Mouse (Mus musculus) kidney, embryonic 15.5 days (tissue): ENCODE data around the gene Kdm6b. TPM values are rescaled to one million over a fixed set of nuclear protein-coding genes. Genes with fewer than 3 reads are reported as not detected.

Experiments
- ATAC-seq: fragments of 200-750 bp; cut with Nextera tagmentation; replicated peaks from 2 replicates; pipeline ENCODE4 v1.8.0; 2017; ENCODE audit warnings: moderate TSS enrichment; ENCODE audit not compliant: low FRiP score
- H3K27ac ChIP-seq: fragments of 300-500 bp; sonication (generic); 2 replicates; pipeline ENCODE4 v1.5.1; 2015; ENCODE audit warnings: mild to moderate bottlenecking, inconsistent platforms
- H3K27me3 ChIP-seq: fragments of 300-500 bp; sonication (generic); 2 replicates; pipeline ENCODE4 v1.6.1; 2015; ENCODE audit warnings: inconsistent platforms
- H3K36me3 ChIP-seq: fragments of 300-500 bp; sonication (generic); 2 replicates; pipeline ENCODE4 v1.6.1; 2015; ENCODE audit warnings: inconsistent platforms
- H3K4me1 ChIP-seq: fragments of 300-500 bp; sonication (generic); 2 replicates; pipeline ENCODE4 v1.6.1; 2015; ENCODE audit warnings: inconsistent platforms
- H3K4me2 ChIP-seq: fragments of 300-500 bp; sonication (generic); 2 replicates; pipeline ENCODE4 v1.6.1; 2015; ENCODE audit warnings: moderate library complexity, mild to moderate bottlenecking, inconsistent platforms
- H3K4me3 ChIP-seq: fragments of 300-500 bp; sonication (generic); replicated peaks from 2 replicates; pipeline ENCODE4 v1.5.1; 2015; ENCODE audit warnings: mild to moderate bottlenecking, inconsistent platforms
- H3K9ac ChIP-seq: fragments of 300-500 bp; sonication (generic); 2 replicates; pipeline ENCODE4 v1.6.1; 2015; ENCODE audit warnings: mild to moderate bottlenecking, inconsistent platforms
- H3K9me3 ChIP-seq: fragments of 300-500 bp; sonication (generic); replicated peaks from 2 replicates; pipeline ENCODE4 v1.6.1; 2016; ENCODE audit warnings: inconsistent platforms
- WGBS: fragments of 180-500 bp; shearing (Covaris S2); methylation state at CpG from one replicate; pipeline ENCODE4 v1.1.7; 2015; ENCODE audit warnings: mixed read lengths; 5-methylcytosine and 5-hydroxymethylcytosine counted together
- polyA plus RNA-seq: library from polyadenylated mRNA; unstranded; fragments of >200 nt; fragmentation: Nextera tagmentation; extraction: Ambion mirVana; gene quantifications from 2 replicates; pipeline ENCODE4 v1.2.1, GENCODE M21; 2015

Gene Kdm6b
- polyA plus RNA-seq, 1 experiment from 2014 or later = 32.6 TPM

GRCm38 (mm10) chr11:69366157-69366854 lies 47.2 kb downstream of the Kdm6b start:
- 1% methylated on average over 26 of the region's 26 CpGs for WGBS
- Histone ChIP-seq H3K4me2 (peak overlapping the region; percentile 87), H3K4me1 (peaks cover 58% of the 10 kb centered on the region)

GRCm38 (mm10) chr11:69365722-69366121 lies 47.8 kb downstream of the Kdm6b start:
- H3K27me3 ChIP-seq = no peaks in the 10 kb centered on the region
- peaks cover 31% of the 10 kb centered on the region for H3K36me3 ChIP-seq
- H3K9me3 ChIP-seq = no peaks in the 10 kb centered on the region
- peaks cover 52% of the 10 kb centered on the region for H3K4me1 ChIP-seq
- H3K4me2 ChIP-seq = peak overlapping the region; percentile 87
- no peak for ATAC-seq
- WGBS = 13% methylated on average over 6 of the region's 6 CpGs
- peak overlapping the region; percentile 94 for H3K4me3 ChIP-seq
- peak overlapping the region; percentile 45 for H3K9ac ChIP-seq
- H3K27ac ChIP-seq = peak overlapping the region; percentile 100

More at GRCm38 (mm10) chr11:69366157-69366854, 47.2 kb downstream of the Kdm6b start:
- peak; percentile 83 for ATAC-seq
- Histone ChIP-seq H3K9me3 (no peaks in the 10 kb centered on the region), H3K27me3 (no peaks in the 10 kb centered on the region), H3K27ac (peak overlapping the region; percentile 100), H3K4me3 (peak overlapping the region; percentile 94), H3K36me3 (peaks cover 25% of the 10 kb centered on the region), H3K9ac (peak overlapping the region; percentile 99)

- Histone ChIP-seq H3K36me3 (peaks cover 39% of the 10 kb centered on the region), H3K4me2 (peak overlapping the region; percentile 87), H3K4me3 (peak overlapping the region; percentile 94), H3K27ac (peak overlapping the region; percentile 100), H3K27me3 (no peaks in the 10 kb centered on the region), H3K9me3 (no peaks in the 10 kb centered on the region), H3K9ac (peak overlapping the region; percentile 29; the same call in 1 of the 2 replicates), H3K4me1 (peaks cover 49% of the 10 kb centered on the region)
- peak; percentile 64 for ATAC-seq
- WGBS = 2% methylated on average over 6 of the region's 6 CpGs
Measured at GRCm38 (mm10) chr11:69364910-69365309, 48.6 kb downstream of the Kdm6b start.

- no peak for ATAC-seq
- Histone ChIP-seq H3K27me3 (no peaks in the 10 kb centered on the region), H3K4me2 (peak overlapping the region; percentile 87), H3K4me1 (peaks cover 46% of the 10 kb centered on the region), H3K36me3 (peaks cover 45% of the 10 kb centered on the region), H3K27ac (peak overlapping the region; percentile 100), H3K4me3 (peak overlapping the region; percentile 94), H3K9ac (peak overlapping the region; percentile 12; the same call in 1 of the 2 replicates), H3K9me3 (no peaks in the 10 kb centered on the region)
- 31% methylated on average over 8 of the region's 8 CpGs for WGBS
Measured at GRCm38 (mm10) chr11:69364376-69364775, 49.1 kb downstream of the Kdm6b start.

DNA sequence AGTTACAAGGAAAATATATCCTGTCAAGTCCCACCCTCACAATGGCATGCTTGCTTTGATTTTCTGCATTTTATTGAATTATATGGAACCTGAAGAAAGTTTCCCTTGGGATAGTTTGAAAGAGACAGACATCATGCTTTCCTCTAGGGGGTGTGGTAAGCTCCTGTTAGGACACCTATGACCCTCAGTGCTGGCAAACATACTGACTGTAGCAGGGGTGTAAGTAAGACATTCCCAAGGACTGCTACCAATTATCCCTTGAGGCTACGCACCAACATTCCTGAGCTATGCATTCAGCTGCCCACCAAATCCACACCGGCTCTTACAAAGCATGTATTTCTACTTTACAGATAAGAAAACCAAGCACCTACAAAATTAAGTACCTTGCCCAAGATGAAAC lies 51.0 kb downstream of the Kdm6b start:
- Histone ChIP-seq H3K27me3 (no peaks in the 10 kb centered on the region), H3K9ac (no peak overlapping the region), H3K4me1 (peaks cover 39% of the 10 kb centered on the region), H3K4me3 (no peak overlapping the region), H3K27ac (no peak overlapping the region), H3K4me2 (no peak overlapping the region), H3K9me3 (no peaks in the 10 kb centered on the region), H3K36me3 (peaks cover 64% of the 10 kb centered on the region)
- 72% methylated on average over 2 of the region's 2 CpGs for WGBS
- ATAC-seq = no peak

DNA sequence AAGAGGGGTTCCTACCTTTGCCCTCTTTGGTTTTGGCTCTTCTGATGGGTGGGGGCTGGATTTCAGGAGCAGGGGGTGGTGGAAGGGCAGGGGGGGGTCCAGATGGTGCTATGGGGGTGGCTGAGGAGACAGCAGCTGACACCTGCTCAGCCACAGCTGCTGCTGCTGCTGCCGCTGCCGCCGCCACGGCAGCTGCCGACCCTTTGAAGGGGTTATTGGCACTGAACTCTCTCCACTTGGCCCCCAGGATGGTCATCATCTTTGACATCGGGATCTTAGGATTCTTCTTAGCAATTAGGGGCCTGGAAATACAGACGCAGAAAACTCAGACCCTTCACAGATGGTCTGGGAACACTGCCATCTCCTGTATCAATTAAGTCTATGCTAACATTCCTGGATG lies 51.5 kb downstream of the Kdm6b start:
- Histone ChIP-seq H3K4me1 (peaks cover 37% of the 10 kb centered on the region), H3K9me3 (no peaks in the 10 kb centered on the region), H3K9ac (no peak overlapping the region), H3K36me3 (peaks cover 68% of the 10 kb centered on the region), H3K27me3 (no peaks in the 10 kb centered on the region), H3K4me3 (no peak overlapping the region), H3K27ac (no peak overlapping the region), H3K4me2 (no peak overlapping the region)
- 60% methylated on average over 7 of the region's 7 CpGs for WGBS
- no peak for ATAC-seq

DNA sequence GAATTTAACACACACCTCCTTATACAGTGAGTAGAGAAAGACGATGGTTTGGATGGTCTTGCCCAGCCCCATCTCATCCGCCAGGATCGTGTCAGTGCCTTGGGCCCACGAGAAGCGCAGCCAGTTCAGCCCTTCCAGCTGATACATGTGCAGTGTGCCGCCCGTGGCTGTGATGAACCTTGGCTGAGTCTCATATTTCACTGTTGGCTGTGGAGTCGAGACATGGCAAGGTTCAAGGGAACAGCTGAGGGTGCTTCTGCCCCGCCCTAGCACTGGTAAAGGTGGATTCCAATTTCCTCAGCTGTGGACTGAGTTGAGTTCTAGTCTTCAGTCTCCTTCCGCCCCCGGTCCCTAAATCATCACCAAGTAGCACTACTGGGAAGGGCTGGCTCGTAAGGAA lies 55.8 kb downstream of the Kdm6b start:
- ATAC-seq = no peak
- no peak overlapping the region for H3K27ac ChIP-seq
- 73% methylated on average over 12 of the region's 12 CpGs for WGBS

GRCm38 (mm10) chr11:69356544-69356943 lies 56.9 kb downstream of the Kdm6b start:
- WGBS = 70% methylated on average over 5 of the region's 5 CpGs
- H3K9ac ChIP-seq = no peak overlapping the region
- H3K4me3 ChIP-seq = no peak overlapping the region
- H3K4me2 ChIP-seq = no peak overlapping the region
- no peaks in the 10 kb centered on the region for H3K27me3 ChIP-seq
- H3K9me3 ChIP-seq = no peaks in the 10 kb centered on the region
- no peak for ATAC-seq
- peaks cover 100% of the 10 kb centered on the region for H3K36me3 ChIP-seq
- no peak overlapping the region for H3K27ac ChIP-seq
- peaks cover 2% of the 10 kb centered on the region; the same call in 1 of the 2 replicates for H3K4me1 ChIP-seq

More for the DNA sequence above, 55.8 kb downstream of the Kdm6b start:
- H3K9ac ChIP-seq = no peak overlapping the region
- no peaks in the 10 kb centered on the region for H3K9me3 ChIP-seq
- H3K4me2 ChIP-seq = no peak overlapping the region
- H3K27me3 ChIP-seq = no peaks in the 10 kb centered on the region
- H3K36me3 ChIP-seq = peaks cover 100% of the 10 kb centered on the region
- H3K4me1 ChIP-seq = peaks cover 2% of the 10 kb centered on the region; the same call in 1 of the 2 replicates
- no peak overlapping the region for H3K4me3 ChIP-seq

Other genes starting within 250 kb of the Kdm6b start
- 0.33 and 0.47 TPM in 2 replicates for gene Alox8, start 215.8 kb downstream of the Kdm6b start, polyA plus RNA-seq
- 0.09 and 0.17 TPM in 2 replicates for gene Gucy2e, start 176.6 kb downstream of the Kdm6b start, polyA plus RNA-seq
- gene Cntrob, start 89.9 kb downstream of the Kdm6b start, polyA plus RNA-seq = 23.0 and 23.9 TPM in 2 replicates
- gene Trappc1, start 89.7 kb downstream of the Kdm6b start, polyA plus RNA-seq = 152 and 160 TPM in 2 replicates
- 2.9 and 3.5 TPM in 2 replicates for gene Kcnab3, start 87.4 kb downstream of the Kdm6b start, polyA plus RNA-seq
- gene Rnf227, start 73.2 kb downstream of the Kdm6b start, polyA plus RNA-seq = 16.6 and 17.1 TPM in 2 replicates
- 54.8 and 62.8 TPM in 2 replicates for gene Chd3, start 44.3 kb downstream of the Kdm6b start, polyA plus RNA-seq
- gene Naa38, start 18.2 kb downstream of the Kdm6b start, polyA plus RNA-seq = 153 and 155 TPM in 2 replicates
- gene Cyb5d1, start 18.0 kb downstream of the Kdm6b start, polyA plus RNA-seq = 30.2 and 30.5 TPM in 2 replicates
- gene Tmem88, start 15.4 kb downstream of the Kdm6b start, polyA plus RNA-seq = 41.9 and 44.3 TPM in 2 replicates
- gene Dnah2, start 135.4 kb upstream of the Kdm6b start, polyA plus RNA-seq = 0.73 and 0.87 TPM in 2 replicates
- 11.9 and 14.3 TPM in 2 replicates for gene Efnb3, start 146.5 kb upstream of the Kdm6b start, polyA plus RNA-seq
- 26.6 and 27.9 TPM in 2 replicates for gene Wrap53, start 166.6 kb upstream of the Kdm6b start, polyA plus RNA-seq
- 175 and 195 TPM in 2 replicates for gene Trp53, start 166.7 kb upstream of the Kdm6b start, polyA plus RNA-seq
- gene Atp1b2, start 192.3 kb upstream of the Kdm6b start, polyA plus RNA-seq = 11.2 and 13.5 TPM in 2 replicates
- 0.30 and 0.49 TPM in 2 replicates for gene Shbg, start 204.2 kb upstream of the Kdm6b start, polyA plus RNA-seq
- 17.8 and 23.1 TPM in 2 replicates for gene Sat2, start 208.3 kb upstream of the Kdm6b start, polyA plus RNA-seq
- 29.2 TPM in 2 replicates for gene Fxr2, start 219.3 kb upstream of the Kdm6b start, polyA plus RNA-seq
- gene Sox15, start 241.6 kb upstream of the Kdm6b start, polyA plus RNA-seq = 0.18 and 0.19 TPM in 2 replicates
- 71.8 and 78.0 TPM in 2 replicates for gene Mpdu1, start 249.0 kb upstream of the Kdm6b start, polyA plus RNA-seq